Mouse (Mus musculus): ENCODE results near the gene Taar8c.
"Not testable (repeated sequence)": the region's sequence is repeated elsewhere in the genome, so short reads cannot be mapped to it uniquely, and the experiment has no call there.

Taar8c gene

GRCm38 (mm10) chr10:24101812-24102211 is at the start of gene Taar8c:
Gene Taar8c, minus strand, starts transcription at chr10:24101912.
- not testable (repeated sequence) for TF ChIP-seq GATA4 (IDR thresholded peaks at IDR 0.05; ENCODE audit: insufficient replicate concordance, low read length)

GRCm38 (mm10) chr10:24150086-24150485 is 48.4 kb upstream of the Taar8c start:
- TF ChIP-seq GATA4 (IDR thresholded peaks at IDR 0.05; ENCODE audit: insufficient replicate concordance, low read length): no peak

DNA sequence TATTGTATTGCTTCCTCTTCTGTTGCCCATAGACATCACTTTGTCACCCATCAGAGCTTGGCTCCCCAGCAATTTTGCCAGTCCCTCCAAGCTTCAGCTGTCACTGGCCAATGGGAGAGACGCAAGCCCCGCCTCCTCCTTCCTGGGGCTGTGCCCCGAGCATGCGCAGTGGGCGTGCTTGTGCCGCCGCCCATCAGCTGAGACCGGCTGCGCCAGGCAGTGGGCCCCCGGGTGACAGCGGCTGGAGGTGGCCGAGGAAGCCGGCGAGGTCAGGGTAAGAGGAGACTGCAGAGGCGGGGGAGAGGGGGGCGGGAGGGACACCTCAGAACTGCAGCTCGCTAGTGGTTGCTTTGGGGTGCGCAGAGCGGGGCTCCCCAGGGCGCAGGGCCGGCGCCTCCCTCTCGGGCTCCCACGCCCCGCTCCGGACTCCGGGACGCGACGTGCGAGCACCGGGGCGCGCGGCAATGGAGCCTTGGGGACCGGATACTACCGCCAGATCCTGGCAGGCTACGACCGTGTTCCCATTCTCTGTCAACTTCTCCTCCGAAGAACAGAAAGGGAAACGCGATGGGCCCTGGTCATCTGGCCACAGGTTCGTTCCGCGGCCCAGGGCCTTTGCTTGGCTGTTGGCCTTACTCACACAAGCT is 47.5 kb upstream of the Taar8c start, which contains the start of gene Stx7:
Gene Stx7 (plus strand): TSS at position 168 of the 647 bp plus-strand sequence.
- TF ChIP-seq GATA4 (IDR thresholded peaks at IDR 0.05; ENCODE audit: insufficient replicate concordance, low read length): no peak

GRCm38 (mm10) chr10:24142735-24143134 is 41.0 kb upstream of the Taar8c start:
- TF ChIP-seq GATA4 (IDR thresholded peaks at IDR 0.05; ENCODE audit: insufficient replicate concordance, low read length): no peak

GRCm38 (mm10) chr10:24138623-24139261 is 37.0 kb upstream of the Taar8c start:
- no peak for TF ChIP-seq GATA4 (IDR thresholded peaks at IDR 0.05; ENCODE audit: insufficient replicate concordance, low read length)

GRCm38 (mm10) chr10:24134071-24134645 is 32.4 kb upstream of the Taar8c start:
- no peak for TF ChIP-seq GATA4 (IDR thresholded peaks at IDR 0.05; ENCODE audit: insufficient replicate concordance, low read length)

- TF ChIP-seq GATA4 (IDR thresholded peaks at IDR 0.05; ENCODE audit: insufficient replicate concordance, low read length): no peak
Observed at GRCm38 (mm10) chr10:24133132-24133531, 31.4 kb upstream of the Taar8c start.

- no peak for TF ChIP-seq GATA4 (IDR thresholded peaks at IDR 0.05; ENCODE audit: insufficient replicate concordance, low read length)
Observed at GRCm38 (mm10) chr10:24132273-24132672, 30.6 kb upstream of the Taar8c start.

DNA sequence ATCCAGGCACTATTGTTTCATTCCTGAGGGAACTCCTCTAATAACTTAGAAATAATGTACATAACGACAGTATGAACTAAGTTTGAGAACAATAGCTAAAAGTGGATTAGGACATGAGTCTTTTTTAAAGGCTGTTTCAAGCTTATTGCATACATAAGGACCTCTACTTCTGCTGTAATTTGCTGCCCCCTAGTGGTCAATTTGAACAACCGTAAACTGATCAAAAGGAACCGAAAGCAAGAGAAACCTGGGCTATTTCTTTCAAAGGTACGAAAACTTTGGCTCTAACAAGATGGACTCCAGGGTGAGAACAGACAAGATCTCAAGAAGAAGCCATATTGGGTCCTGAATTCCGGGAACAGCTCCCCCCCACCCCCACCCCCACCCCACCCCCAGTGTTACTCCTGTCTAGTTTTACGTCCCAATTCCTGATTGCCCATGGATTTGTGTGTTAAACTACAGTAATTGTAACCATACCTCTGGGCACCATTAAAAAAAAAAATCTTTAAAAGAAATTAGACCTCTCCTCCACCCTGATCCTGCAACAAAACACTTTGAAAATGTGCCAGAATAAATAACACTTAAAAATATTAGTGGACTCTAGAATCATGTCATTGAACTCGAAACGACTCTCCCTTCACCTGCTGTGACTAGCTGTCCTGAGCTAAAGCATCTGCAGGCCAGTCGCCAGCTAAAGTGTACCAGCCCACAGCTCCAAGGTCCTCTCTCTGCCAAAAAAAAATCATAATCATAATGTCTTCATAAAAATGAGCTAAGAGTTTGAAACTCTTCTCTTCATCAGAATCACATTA is 29.9 kb upstream of the Taar8c start:
- no peak for TF ChIP-seq GATA4 (IDR thresholded peaks at IDR 0.05; ENCODE audit: insufficient replicate concordance, low read length)

- TF ChIP-seq GATA4 (IDR thresholded peaks at IDR 0.05; ENCODE audit: insufficient replicate concordance, low read length): no peak
Observed at GRCm38 (mm10) chr10:24111116-24111778, 9.5 kb upstream of the Taar8c start.

- TF ChIP-seq GATA4 (IDR thresholded peaks at IDR 0.05; ENCODE audit: insufficient replicate concordance, low read length): not testable (repeated sequence)
Observed at GRCm38 (mm10) chr10:24109434-24109833, 7.7 kb upstream of the Taar8c start, which contains the start of gene Taar9. Gene Taar9, minus strand, starts transcription at chr10:24109534.

GRCm38 (mm10) chr10:24108236-24108635 is 6.5 kb upstream of the Taar8c start:
- no peak for TF ChIP-seq GATA4 (IDR thresholded peaks at IDR 0.05; ENCODE audit: insufficient replicate concordance, low read length)

DNA sequence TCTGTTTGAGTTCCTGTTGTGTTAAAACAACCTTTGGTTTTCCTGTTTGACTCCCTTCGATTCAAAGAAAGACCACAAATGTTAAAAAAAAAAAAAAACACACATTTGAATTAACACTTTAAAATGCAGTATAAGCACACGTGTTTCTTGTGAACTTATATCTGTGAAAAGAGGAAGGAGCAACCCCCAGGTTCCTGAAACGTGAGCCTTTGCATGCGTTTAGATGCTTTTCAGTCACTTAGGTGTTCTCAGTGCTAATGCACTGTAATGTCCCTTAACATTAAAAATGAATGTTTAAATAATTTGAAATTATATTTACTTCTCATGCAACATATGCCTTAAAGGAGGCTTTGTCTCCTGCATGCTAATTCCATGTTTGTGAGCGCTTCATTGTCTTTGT is 6.0 kb upstream of the Taar8c start:
- TF ChIP-seq GATA4 (IDR thresholded peaks at IDR 0.05; ENCODE audit: insufficient replicate concordance, low read length): no peak

- TF ChIP-seq GATA4 (IDR thresholded peaks at IDR 0.05; ENCODE audit: insufficient replicate concordance, low read length): no peak
Observed at GRCm38 (mm10) chr10:24092194-24092593, 9.5 kb downstream of the Taar8c start, which contains the start of gene Taar8b. Gene Taar8b, minus strand, starts transcription at chr10:24092294.

- TF ChIP-seq GATA4 (IDR thresholded peaks at IDR 0.05; ENCODE audit: insufficient replicate concordance, low read length): no peak
Observed at GRCm38 (mm10) chr10:24087168-24087567, 14.5 kb downstream of the Taar8c start.

All from liver, adult (tissue).